Mouse (Mus musculus): ENCODE measurements at regions not wholly inside any gene's neighbourhood (a gene's known extent, or its start where the extent isn't known, plus 50 kb on each side); places are given as distances from the start of the nearest gene placed in this dataset.

DNA sequence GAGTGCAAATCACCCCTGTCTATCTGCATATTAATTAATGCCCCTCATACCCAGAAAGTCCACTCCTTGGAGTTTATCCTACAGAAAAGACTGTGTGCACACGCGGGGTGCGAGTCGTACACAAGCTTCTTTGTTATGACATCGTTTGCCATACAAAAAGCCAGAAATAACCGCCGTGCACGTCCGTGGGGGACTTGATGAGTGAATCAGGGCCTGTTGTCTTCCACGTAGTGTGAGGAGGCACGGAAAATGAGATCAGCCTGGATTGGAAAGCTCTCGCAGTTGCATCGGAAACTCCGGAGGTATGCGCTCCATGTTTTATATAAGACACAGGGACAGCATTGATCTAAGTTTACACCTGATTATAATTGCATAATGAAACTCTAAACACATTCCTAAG is 120.3 kb downstream of the Etnk1 start:
- no peak for DNase-seq (ENCODE audit: low spot score)

DNA sequence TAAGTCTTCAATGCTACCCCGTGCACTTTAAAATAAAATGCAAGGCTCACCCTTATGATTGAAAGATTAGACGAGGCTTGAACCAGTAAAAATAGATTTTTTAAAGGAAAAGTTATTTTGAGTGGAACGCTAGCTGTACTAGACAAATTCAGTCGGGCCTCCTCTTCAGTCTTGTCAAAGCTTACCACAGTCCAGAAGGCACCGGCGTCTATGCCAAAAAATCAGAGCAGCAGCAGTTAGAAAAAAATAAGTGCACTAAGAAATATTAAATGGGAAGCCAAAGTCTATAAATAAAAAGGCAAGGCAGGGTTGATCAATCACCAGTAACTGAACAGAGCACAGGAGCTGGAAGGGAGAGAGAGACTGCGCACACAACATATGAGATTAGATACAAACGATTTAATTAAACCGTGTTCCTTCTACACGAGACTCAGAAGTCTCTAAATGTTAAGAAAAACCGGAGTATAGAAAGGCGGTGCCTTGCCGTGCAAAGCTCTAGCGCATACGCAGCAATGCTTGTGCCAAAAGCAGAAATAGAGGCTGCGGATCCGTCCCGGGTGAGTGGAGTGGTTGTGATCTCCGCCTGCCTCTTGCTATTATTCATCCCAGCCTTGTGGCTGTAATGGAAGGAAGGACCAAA is 121.6 kb downstream of the Etnk1 start:
- DNase-seq (ENCODE audit: low spot score), result no peak

DNA sequence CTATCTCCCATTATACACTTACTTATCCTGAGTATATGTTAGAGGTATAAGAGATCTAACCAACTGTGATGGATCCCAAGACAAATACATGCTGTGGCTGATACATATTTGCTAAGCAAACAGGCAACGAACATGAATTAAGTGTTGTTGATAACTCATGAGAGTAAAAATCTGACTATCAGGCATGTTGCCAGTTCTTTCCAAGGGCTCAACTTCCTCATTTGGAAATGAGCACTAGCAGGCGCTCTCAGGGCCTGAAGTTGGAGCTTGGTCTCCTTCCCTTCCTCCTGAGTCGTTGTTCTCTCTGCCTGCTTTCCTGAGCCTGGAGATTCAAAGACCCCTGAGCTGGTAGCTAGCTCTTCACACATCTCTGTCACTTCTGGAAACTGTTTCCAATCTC is 126.6 kb downstream of the Etnk1 start:
- no peak for DNase-seq (ENCODE audit: low spot score)

DNA sequence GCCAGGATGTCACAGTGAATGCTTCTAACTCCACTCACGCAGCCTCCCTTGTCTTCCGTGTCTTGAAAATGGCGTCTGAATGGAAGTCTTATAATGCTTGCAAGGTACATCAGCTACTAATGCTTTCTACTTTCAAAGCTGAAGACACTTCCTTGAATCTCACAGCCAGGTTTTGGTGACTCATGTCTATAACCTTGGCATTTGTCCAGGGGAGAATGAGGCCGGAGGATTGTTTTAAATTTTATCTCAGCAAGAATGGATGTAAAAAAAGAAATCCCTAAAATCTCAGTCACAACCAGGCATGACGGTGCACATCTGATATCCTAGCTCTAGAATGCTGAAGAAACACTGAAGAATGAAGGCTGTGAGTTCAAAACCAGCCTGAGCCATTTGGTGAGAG is 131.4 kb downstream of the Etnk1 start:
- DNase-seq (ENCODE audit: low spot score), result no peak

DNA sequence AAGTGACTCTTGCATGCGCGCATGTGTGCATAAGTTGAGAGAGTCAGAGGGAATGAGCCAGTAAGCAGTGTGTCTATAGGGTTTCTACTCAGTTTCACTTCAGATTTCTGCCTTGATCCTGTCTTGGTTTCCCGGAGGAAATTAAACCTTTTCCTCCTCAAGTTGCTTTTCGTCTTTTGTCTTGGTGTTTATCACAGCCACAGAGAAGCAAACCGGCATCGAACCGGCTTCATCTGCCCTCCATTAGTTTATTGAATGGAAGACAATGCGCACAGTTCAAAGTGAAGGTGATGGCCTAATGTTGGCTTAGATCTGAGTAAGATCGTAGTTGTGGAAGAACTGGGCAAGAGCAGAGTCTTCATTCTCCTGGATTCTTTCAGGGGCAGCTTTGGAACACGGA is 134.4 kb downstream of the Etnk1 start:
- no peak for DNase-seq (ENCODE audit: low spot score)

DNA sequence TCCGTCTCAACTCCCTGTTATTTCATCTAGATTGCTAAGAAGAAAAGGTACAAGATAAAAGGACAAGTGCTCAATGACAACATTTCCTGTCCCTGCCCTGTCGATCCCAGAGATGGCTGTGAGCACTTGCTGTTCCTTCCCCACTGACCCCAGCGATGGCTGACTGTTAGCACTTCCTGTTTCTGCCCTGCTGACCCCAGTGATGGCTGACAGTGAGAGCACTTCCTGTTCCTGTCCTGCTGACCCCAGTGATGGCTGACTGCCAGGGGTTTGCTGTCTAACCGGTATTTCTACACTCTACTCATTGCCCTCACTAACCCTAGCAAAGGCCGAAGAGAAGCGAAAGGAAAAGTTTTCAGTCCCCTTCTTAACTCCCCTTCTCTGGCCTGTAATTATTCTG is 140.3 kb downstream of the Etnk1 start:
- no peak for DNase-seq (ENCODE audit: low spot score)

DNA sequence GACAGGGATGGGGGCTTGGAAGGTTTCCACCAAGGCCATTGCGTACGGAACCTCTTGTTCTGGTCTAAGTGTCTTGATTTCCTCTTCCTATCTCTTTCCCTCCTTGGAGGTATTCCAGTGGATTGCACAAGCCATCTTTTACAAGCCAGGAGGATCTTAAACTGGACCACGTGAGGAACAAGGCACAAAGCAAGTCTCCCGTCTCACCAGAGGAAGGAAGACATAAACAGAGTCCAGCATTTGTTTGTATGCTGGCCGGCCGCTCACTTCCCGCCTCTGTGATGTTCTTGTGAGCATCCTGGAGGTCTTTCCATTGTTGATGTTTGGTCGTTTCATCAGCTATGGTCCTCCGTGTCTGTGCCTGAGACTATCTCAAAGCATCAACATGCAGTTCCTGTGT is 148.8 kb downstream of the Etnk1 start:
- peak; percentile 59 for DNase-seq (ENCODE audit: low spot score)

DNA sequence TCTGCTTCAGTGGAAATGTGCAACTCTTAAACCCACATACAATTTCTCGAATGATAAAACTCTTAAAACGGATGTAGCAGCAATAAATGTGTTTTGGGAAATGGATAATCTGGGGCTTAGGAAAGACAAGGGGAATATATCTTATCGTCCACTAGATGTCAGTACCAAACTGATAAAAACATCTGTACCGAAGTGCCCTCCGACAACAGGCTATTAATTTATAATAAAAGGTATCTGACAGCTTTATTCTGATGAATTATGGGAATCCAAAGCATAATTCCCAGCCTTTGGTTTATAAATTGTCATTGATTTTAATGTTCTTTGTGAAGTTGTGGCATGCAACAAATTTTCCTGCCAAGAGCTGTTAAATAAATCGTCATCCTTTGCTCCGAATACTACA is 153.4 kb downstream of the Etnk1 start:
- DNase-seq (ENCODE audit: low spot score), result no peak

DNA sequence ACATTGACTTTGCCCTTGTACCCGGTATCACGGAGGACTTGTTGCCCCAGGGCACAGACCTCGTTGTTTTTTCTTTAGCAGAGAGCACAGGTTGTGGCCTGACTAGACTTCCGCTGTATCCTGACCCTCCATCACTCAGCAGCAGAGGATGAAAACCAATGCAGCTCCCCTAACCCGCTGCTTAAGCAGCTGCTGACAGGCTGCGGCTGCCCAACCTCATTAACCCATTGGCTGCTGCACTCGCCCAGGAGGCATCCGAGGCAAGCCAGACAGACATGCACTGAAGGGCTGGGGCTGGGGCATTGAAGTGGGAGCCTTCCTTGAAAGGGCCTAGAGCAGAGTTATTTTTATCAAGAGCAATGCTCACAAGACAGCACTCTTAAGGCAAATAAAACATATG is 157.6 kb downstream of the Etnk1 start:
- no peak for DNase-seq (ENCODE audit: low spot score)

DNA sequence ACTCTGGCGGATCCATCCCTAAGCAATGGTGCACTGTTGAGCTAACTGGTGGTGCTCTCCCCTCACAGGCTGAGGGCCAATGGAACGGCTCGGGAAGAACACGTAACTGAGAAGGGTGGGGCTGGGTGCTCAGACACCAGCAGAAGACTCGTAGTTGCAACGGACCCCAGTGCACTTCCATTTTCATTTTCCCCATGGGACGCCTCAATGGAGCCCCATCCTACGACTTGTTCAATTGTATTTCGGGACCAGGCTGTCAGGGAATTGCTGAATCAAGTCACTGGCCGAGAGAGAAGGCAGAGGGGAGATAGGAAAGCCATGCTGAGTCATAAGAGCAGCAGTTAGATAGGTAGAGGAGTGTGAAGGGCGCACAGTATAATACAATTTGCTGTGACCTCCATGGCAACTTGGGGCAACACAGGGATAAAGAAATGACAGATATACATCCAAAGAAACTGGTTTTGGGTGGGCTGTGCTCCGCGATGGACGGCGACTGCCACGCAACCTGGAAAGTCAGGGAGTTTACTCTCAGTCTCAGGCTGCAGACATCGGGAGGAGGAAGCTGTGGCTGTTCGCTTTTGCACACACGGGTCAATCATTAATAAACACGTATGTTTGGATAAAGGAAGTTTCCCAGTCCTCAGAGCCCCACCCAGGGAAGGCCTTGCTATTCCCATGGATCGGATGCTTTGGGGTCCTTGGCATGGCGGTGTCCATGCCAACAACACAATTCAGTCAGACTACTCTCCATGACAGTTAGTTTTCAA is 160.1 kb downstream of the Etnk1 start:
- DNase-seq (ENCODE audit: low spot score), result no peak

DNA sequence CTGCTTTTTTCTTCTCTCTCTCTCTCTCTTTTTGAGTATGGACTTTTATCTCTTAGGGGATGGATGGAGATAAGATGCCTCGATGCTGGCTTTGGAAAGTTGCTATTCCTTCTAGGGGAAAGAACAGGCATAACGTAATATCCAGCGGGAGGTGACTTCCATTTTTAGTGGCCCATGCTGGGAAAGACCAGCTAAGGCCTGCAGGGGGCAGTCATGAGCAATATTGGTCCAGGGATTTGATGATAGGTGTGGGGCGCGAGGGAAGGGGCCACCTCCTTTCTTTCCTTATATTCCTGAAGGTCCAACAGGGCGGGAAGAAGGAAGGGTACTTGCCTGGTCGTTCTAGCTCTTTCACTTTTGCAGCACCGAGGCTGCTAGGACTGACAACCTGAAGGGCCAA is 160.8 kb downstream of the Etnk1 start:
- no peak for DNase-seq (ENCODE audit: low spot score)

DNA sequence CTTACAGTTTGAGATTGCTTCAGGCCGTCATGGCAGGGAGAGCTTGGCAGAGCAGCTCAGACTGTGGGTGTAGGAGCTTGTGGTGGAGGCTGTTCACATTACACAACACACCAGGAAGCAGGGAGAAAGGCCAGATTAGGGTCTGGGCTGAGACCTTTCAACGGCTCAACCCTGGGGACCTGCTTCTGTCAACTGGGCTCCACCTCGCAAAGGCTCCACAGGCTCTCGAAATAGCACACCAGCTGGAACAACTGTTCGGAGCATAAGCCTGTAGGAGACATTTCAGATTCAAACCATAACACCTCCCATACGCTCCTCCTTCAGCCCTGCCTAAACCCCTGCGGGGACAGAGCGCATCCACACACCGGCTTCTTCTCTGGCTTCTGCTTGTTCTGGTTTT is 161.2 kb downstream of the Etnk1 start:
- no peak for DNase-seq (ENCODE audit: low spot score)

DNA sequence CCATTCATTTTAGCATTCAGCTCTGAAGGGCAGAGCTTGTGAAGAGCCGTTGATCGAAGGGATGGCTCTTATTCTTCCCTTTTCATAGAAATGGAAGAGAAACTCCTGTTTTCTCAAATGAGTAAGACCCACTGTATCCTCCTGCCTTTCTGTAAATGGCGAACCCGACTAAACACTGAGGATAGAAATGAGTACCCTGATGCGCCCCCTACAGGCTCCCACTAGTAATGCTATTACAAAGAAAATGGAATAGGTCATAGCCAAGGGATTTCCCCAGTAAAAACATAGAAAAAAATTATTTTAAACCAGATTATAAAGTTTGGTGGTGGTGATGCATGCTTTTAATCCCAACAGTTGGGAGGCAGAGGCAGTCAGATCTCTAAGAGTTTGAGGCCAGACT is 162.1 kb downstream of the Etnk1 start:
- no peak for DNase-seq (ENCODE audit: low spot score)

DNA sequence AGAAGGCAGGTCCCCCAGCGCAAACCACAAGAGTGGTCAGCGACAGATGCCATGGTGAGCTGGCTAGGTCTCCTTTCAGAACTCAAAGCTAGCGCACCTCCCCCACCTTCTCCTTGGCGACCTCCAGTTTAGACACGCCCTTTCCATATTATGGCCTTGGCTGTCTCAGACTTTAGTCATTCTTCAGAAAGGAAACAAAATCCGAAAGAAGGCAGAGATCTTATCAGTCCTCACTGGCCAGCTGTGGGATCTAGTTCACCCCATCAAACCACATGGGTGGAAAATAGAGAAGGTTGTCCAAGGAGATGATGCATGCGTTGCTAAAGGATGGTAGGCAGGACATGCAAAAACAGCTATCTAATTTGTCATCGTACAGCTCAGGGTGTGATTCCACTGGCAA is 166.5 kb downstream of the Etnk1 start:
- DNase-seq (ENCODE audit: low spot score), result no peak

DNA sequence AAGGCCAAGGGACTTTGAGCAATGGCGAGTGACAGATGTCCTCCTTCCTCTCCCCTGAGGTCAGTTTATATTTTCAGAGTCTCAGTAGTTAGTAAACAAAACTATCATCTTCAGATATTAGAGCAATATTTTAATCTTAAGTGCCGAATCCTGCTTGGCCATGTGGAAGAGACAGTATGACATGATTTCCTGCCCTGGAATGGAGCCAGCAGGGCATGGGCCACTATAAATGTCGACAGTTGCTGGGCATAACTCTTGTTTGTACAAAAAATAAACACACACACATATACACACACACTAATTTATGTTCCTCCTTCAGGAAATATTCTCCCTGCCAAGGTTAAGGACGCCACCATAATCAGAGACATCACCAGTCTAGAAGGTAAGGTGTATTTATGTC is 169.6 kb downstream of the Etnk1 start:
- no peak for DNase-seq (ENCODE audit: low spot score)

DNA sequence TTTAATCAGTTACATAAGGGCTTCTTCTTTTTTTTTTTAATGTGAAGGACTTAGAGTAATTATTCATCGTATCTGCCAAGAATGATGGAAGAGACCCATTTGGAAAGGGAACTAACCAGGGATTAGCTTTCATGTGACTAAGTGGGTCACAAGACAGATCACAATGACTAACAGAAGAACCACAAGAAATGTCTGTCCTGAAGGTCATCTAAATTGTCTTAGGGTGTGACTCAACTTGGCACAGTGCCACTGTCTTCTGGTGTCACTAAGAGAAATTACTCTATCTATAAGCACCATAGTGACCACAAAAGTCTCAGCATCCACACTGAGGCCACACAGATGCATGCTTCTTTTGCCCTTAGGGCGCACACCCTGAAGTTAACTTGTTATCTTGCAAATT is 182.0 kb downstream of the Etnk1 start:
- DNase-seq (ENCODE audit: low spot score), result no peak

DNA sequence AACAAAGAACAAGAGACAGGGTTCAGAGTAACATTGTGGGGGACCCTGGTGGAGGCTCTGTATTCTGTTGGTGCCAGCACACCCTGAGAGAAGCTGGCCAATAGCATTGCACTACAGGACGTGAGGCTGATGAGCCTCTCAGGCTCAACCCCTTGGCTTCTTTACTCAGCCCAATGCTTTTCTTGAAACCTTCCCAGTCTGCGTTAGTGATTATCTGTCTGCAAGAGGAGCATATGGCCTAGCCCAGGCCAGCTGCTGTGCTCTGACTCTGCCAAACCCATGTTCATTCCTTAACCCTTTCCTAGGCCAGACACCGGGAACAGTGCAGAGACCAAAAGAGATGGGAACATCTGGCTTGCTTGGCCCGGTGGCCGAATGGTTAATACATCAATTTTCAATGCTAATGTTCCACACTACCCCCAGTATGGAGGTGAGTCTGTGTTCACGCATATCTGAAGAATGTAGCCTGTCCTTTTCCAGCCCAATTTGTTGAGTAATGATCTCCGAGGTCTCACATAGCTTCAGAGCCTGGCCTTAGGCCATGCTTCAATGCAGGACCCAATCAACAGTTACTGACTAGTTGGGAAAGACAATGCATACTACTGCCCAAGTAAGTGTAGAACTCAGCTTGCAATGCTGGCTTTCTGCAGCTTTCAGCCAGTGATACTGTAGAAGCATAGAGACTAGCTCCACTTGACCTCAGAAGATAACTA is 192.5 kb downstream of the Etnk1 start:
- DNase-seq (ENCODE audit: low spot score), result no peak

DNA sequence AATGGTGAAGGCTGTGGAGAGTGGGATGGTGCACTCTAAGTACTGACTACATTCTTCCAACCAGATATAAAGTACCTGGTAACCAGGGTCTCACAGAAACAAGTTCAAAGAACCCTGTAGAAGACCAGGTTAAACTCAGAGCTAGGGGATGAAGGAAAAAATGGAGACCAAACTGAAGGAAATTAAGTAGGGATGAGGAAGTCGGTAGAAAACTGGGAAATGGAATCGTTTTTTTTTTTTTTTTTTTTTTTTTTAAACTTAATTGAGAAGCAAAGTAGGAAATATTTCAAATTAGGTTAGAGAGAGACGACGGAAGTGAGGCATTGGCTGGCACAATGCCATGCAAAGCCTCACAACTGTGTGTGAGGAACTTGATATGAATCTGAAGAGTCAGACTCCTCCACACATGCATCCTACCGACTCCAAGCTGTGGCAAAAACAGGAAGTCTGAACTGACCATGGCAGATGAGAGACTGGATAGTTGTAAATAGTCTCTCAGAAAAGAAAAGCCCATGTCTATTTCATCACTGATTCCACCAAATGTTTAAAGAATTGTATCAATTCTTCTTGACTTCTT is 194.2 kb downstream of the Etnk1 start:
- no peak for DNase-seq (ENCODE audit: low spot score)

DNA sequence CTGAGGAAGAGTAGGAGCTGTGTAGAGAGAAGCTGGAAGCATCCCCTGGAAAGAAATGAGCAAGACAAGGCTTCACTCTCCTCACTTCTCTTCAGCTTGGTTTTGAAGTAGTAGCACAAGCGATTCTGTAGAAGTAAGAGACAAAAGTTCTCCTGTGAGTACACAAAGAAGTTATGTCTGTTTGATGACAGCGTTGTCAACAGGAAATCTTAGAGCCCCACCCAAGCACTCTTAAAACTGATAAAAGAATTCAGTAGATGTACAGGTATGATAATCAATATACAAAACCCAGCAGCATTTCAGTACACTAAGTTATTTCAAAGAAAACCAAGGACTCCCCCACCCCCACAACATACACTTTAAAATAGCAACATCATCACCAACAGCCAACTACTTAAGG is 194.9 kb downstream of the Etnk1 start:
- no peak for DNase-seq (ENCODE audit: low spot score)

DNA sequence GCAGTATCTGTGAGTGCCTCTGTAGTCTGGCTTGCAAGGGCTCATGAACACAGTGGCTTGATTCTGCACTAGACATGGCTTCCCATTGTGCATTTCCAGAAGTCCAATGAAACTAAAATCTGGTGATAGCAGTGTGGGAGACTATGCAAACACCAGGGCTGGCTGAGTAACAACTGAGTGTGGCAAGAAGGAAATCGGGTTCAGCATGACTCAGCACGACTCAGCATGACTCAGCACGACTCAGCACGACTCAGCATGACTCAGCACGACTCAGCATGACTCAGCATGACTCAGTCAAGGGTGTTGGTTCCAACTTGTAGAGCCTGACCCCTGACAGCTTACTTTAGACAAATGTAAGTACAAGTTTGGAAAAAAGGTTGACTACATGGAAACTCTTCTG is 198.8 kb downstream of the Etnk1 start:
- DNase-seq (ENCODE audit: low spot score), result no peak

DNA sequence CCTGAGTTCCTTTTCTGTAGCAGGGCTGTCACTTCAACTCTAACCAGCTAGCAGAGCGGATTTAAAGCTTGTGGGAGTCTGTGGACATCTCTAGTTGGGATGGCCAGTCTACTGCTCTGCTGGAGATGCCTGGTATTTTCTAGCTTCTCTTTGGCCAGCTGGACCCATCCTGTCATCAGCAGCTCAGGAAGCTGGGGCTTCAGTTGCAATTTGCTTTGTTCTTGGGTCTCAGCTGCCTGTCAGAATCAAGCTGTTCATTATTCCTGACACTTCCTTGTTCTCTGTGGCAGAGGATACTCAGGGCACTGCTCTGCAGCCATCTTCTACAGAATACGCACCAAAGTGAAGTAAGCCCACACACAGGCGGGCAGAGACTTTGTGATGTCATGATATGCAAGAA is 200.8 kb downstream of the Etnk1 start:
- DNase-seq (ENCODE audit: low spot score), result no peak

DNA sequence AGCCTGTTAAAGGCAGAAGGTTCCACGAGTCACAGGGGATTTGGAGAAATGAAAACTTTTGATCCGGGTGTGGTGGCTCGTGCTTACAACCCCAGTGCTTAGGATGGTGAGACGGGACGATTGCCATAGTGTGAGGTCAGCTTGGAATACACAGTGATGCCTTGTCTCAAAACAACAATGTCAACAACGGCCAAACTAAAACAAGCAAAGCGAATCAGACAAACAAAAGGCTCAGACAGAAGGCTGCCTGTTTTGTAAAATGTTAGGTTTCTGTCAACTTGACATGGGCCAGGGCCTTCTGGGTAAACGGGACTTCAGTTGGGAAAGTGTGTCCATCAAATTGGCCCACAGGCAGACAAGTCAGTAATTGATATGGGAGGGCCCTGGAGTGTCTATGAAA is 201.6 kb downstream of the Etnk1 start:
- no peak for DNase-seq (ENCODE audit: low spot score)

DNA sequence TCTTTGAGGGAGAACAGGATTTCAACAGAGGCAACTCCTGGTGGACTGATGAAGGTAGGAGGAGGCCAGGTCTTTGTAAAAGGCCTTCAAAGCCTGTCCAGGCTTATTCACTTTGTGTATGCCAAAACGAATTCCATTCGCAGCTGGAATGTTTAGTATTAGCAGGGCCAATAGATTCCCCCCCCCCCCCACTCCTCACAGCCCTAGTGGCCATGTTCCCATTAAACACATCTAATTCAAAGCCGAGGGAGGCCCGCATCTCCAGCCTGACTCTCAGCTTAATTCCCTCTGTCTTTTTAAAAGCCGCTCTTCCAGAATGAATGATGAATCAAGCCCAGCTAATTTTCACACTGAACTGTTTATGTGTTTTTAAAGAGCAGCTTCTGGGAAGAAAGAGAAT is 205.5 kb downstream of the Etnk1 start:
- no peak for DNase-seq (ENCODE audit: low spot score)

All from ovary, adult 18-20 months (tissue).